Mouse (Mus musculus) lung, postnatal 0 days (tissue): ENCODE data around the gene Cgnl1.

Experiments
- CTCF ChIP-seq: IDR thresholded peaks from 2 replicates; pipeline ENCODE4 v1.5.1; 2016; ENCODE audit warnings: antibody characterized with exemption, mild to moderate bottlenecking
- EP300 ChIP-seq: IDR thresholded peaks from 2 replicates; pipeline ENCODE4 v1.6.1; 2016; ENCODE audit warnings: antibody characterized with exemption, mild to moderate bottlenecking, control low read depth

DNA sequence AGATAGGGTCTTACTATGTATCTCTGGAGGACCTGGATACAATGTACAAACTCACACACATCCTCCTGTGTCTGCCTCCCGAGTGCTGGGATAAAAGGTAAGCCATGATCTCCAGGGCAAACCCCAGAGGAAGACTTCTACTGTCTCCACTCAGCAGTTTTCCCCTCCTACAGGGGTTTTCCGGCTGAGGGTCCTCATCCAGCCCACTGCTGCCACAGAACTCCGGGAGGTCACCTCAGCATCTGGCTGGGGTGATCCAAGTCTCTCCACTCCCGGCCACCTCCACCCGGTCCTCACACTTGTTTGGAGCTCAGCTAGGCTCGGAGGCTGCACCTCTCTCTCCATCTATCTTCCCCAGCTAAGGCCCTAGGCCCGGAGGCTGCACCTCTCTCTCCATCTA lies 31.9 kb upstream of the Cgnl1 start:
- no peak for TF ChIP-seq CTCF
- TF ChIP-seq EP300: no peak
